Mouse (Mus musculus) c-Kit-positive CD71-positive TER-119-positive erythroid progenitor cells, embryonic 14.5 days (primary cell): ENCODE data around the gene Filip1.

Source experiments
- DNase-seq: peaks from one replicate; pipeline ENCODE4 v3.0.0-alpha.2; 2013; ENCODE audit warnings: low spot score

The Filip1 gene

GRCm38 (mm10) chr9:79823856-79824255, 188.8 kb downstream of the Filip1 start:
- DNase-seq = no peak

- DNase-seq = no peak
These were observed 189.2 kb downstream of the Filip1 start for GRCm38 (mm10) chr9:79823438-79823837.

- DNase-seq = no peak
These were observed 196.2 kb downstream of the Filip1 start for GRCm38 (mm10) chr9:79816464-79816863.

- no peak for DNase-seq
These were observed 196.6 kb downstream of the Filip1 start for GRCm38 (mm10) chr9:79816013-79816412.

GRCm38 (mm10) chr9:79814592-79814991, 198.1 kb downstream of the Filip1 start:
- DNase-seq = no peak

- no peak for DNase-seq
These were observed 201.4 kb downstream of the Filip1 start for GRCm38 (mm10) chr9:79810969-79811902.

GRCm38 (mm10) chr9:79810534-79810933, 202.1 kb downstream of the Filip1 start:
- no peak for DNase-seq

- DNase-seq = no peak
These were observed 203.2 kb downstream of the Filip1 start for GRCm38 (mm10) chr9:79809411-79809810.

GRCm38 (mm10) chr9:79807178-79807577, 205.5 kb downstream of the Filip1 start:
- DNase-seq = no peak

GRCm38 (mm10) chr9:79806317-79807075, 206.2 kb downstream of the Filip1 start:
- peak; percentile 45 for DNase-seq

GRCm38 (mm10) chr9:79805426-79805825, 207.2 kb downstream of the Filip1 start:
- DNase-seq = no peak

- DNase-seq = no peak
These were observed 216.1 kb downstream of the Filip1 start for GRCm38 (mm10) chr9:79796461-79797135.

- no peak for DNase-seq
These were observed 217.6 kb downstream of the Filip1 start for GRCm38 (mm10) chr9:79795076-79795475.

- peak; percentile 85 for DNase-seq
These were observed 219.5 kb downstream of the Filip1 start, which contains the start of gene Tmem30a for GRCm38 (mm10) chr9:79792841-79793835. Gene Tmem30a, minus strand, starts transcription at chr9:79793507.

GRCm38 (mm10) chr9:79785794-79786085, 226.9 kb downstream of the Filip1 start:
- no peak for DNase-seq

GRCm38 (mm10) chr9:79784934-79785793, 227.5 kb downstream of the Filip1 start:
- no peak for DNase-seq

GRCm38 (mm10) chr9:79784439-79784838, 228.2 kb downstream of the Filip1 start:
- DNase-seq = no peak

GRCm38 (mm10) chr9:79779354-79779753, 233.3 kb downstream of the Filip1 start:
- no peak for DNase-seq

- no peak for DNase-seq
These were observed 245.6 kb downstream of the Filip1 start for GRCm38 (mm10) chr9:79766991-79767545.

- no peak for DNase-seq
These were observed 247.3 kb downstream of the Filip1 start for GRCm38 (mm10) chr9:79765329-79765728.
